Mouse (Mus musculus): ENCODE results near the gene Sp6.

Gene Sp6

GRCm38 (mm10) chr11:96982859-96983258 lies 30.3 kb upstream of the Sp6 start, which contains the start of gene Sp2:
Sp2 (minus strand) TSS chr11:96982959.
- no peak for DNase-seq

GRCm38 (mm10) chr11:96984903-96985302 lies 28.3 kb upstream of the Sp6 start:
- DNase-seq, result no peak

GRCm38 (mm10) chr11:96986463-96986862 lies 26.7 kb upstream of the Sp6 start:
- no peak for DNase-seq

GRCm38 (mm10) chr11:96987873-96988655 lies 25.1 kb upstream of the Sp6 start:
- DNase-seq, result no peak

- no peak for DNase-seq
Observed at GRCm38 (mm10) chr11:96991501-96991900, 21.7 kb upstream of the Sp6 start.

- DNase-seq, result no peak
Observed at GRCm38 (mm10) chr11:96992722-96993311, 20.4 kb upstream of the Sp6 start.

GRCm38 (mm10) chr11:96995031-96995430 lies 18.2 kb upstream of the Sp6 start:
- DNase-seq, result no peak

- no peak for DNase-seq
Observed at GRCm38 (mm10) chr11:96995836-96996772, 17.1 kb upstream of the Sp6 start.

- no peak for DNase-seq
Observed at GRCm38 (mm10) chr11:96996773-96997379, 16.3 kb upstream of the Sp6 start.

- no peak for DNase-seq
Observed at GRCm38 (mm10) chr11:96997380-96997956, 15.7 kb upstream of the Sp6 start.

- DNase-seq, result no peak
Observed at GRCm38 (mm10) chr11:97003170-97003569, 10.0 kb upstream of the Sp6 start.

GRCm38 (mm10) chr11:97007093-97007794 lies 6.0 kb upstream of the Sp6 start:
- no peak for DNase-seq

GRCm38 (mm10) chr11:97009198-97009790 lies 3.9 kb upstream of the Sp6 start:
- no peak for DNase-seq

GRCm38 (mm10) chr11:97017696-97018582 lies 4.7 kb downstream of the Sp6 start:
- no peak for DNase-seq

- no peak for DNase-seq
Observed at GRCm38 (mm10) chr11:97018583-97019344, 5.6 kb downstream of the Sp6 start.

- DNase-seq, result no peak
Observed at GRCm38 (mm10) chr11:97019345-97019708, 6.1 kb downstream of the Sp6 start.

- DNase-seq, result no peak
Observed at GRCm38 (mm10) chr11:97021121-97021765, 8.0 kb downstream of the Sp6 start.

GRCm38 (mm10) chr11:97021873-97022484 lies 8.8 kb downstream of the Sp6 start:
- DNase-seq, result peak; percentile 83

- DNase-seq, result no peak
Observed at GRCm38 (mm10) chr11:97024977-97025376, 11.8 kb downstream of the Sp6 start.
